Mouse (Mus musculus) forebrain, embryonic 14.5 days (tissue): ENCODE measurements around the gene Klhl28. TPM values are rescaled to one million over a fixed set of nuclear protein-coding genes. Genes with fewer than 3 reads are reported as not detected.

Experiments
- ATAC-seq: fragments of 200-750 bp; cut with Nextera tagmentation; 2 replicates; pipeline ENCODE4 v1.8.0; 2017; ENCODE audit warnings: mild to moderate bottlenecking, moderate library complexity
- DNase-seq: peaks from one replicate; pipeline ENCODE4 v3.0.0-alpha.2; 2015; ENCODE audit warnings: low spot score
- H3K27ac ChIP-seq: fragments of 300-500 bp; sonication (generic); 2 replicates; pipeline ENCODE4 v1.5.1; 2014; ENCODE audit warnings: low read depth, mild to moderate bottlenecking, control low read depth, low read length, moderate library complexity
- H3K27me3 ChIP-seq: fragments of 300-500 bp; sonication (generic); replicated peaks from 2 replicates; pipeline ENCODE4 v1.6.1; 2014; ENCODE audit warnings: low read length, control low read depth, mixed read lengths; ENCODE audit not compliant: control insufficient read depth, insufficient read depth
- H3K36me3 ChIP-seq: fragments of 300-500 bp; sonication (generic); 2 replicates; pipeline ENCODE4 v1.6.1; 2014; ENCODE audit warnings: low read length, control low read depth; ENCODE audit not compliant: control insufficient read depth, insufficient read depth
- H3K4me1 ChIP-seq: fragments of 300-500 bp; sonication (generic); 2 replicates; pipeline ENCODE4 v1.6.1; 2014; ENCODE audit warnings: antibody characterized with exemption, low read length, control low read depth; ENCODE audit not compliant: control insufficient read depth, insufficient read depth
- H3K4me2 ChIP-seq: fragments of 300-500 bp; sonication (generic); 2 replicates; pipeline ENCODE4 v1.6.1; 2014; ENCODE audit warnings: mild to moderate bottlenecking, control low read depth, low read length
- H3K4me3 ChIP-seq: fragments of 300-500 bp; sonication (generic); 2 replicates; pipeline ENCODE4 v1.5.1; 2014; ENCODE audit warnings: low read depth, low read length, control low read depth
- H3K9ac ChIP-seq: fragments of 300-500 bp; sonication (generic); 2 replicates; pipeline ENCODE4 v1.6.1; 2014; ENCODE audit warnings: mild to moderate bottlenecking, low read length, control low read depth, moderate library complexity
- H3K9me3 ChIP-seq: fragments of 300-500 bp; sonication (generic); replicated peaks from 2 replicates; pipeline ENCODE4 v1.6.1; 2016; ENCODE audit warnings: low read length, control low read depth, mixed read lengths; ENCODE audit not compliant: control insufficient read depth
- WGBS: fragments of 180-500 bp; shearing (Covaris S2); extraction: QIAGEN DNeasy Blood & Tissue Kit; methylation state at CpG from one replicate; pipeline ENCODE4 v1.1.7; 2014; 5-methylcytosine and 5-hydroxymethylcytosine counted together
- polyA plus RNA-seq: library from polyadenylated mRNA; unstranded; fragments of >200 nt; fragmentation: Nextera tagmentation; extraction: Ambion mirVana; gene quantifications from 2 replicates; pipeline ENCODE4 v1.2.1, GENCODE M21; 2014

The Klhl28 gene
- 33.5 and 37.2 TPM in 2 replicates for polyA plus RNA-seq

- H3K27me3 ChIP-seq = no peaks in the 10 kb centered on the region
- WGBS = under 1% methylated on average over 45 of the region's 45 CpGs
- peak; percentile 99 for ATAC-seq
Measured at GRCm38 (mm10) chr12:64965124-64966026, at the start of gene Klhl28, which contains the start of gene Togaram1. TSS of gene Klhl28 (minus strand) at chr12:64965534. TSS of gene Togaram1 (plus strand) at chr12:64965804.

DNA sequence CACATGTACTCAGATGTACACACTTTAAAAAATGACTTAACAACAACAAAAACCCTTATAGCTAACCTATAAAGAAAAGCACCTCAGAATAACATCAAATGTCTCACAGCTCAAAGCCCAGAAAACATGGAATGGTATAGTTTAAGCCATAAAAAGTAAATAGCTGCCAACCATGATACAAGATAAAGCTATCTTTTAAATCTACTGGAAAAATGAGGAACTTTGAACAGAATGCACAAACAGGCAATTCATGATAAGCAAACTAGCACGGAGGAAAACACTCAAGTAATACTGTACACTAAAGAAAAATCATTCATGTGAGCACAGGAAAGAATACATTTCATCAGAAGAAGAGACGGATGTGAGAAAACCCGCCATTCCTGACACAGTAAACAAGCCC is 42.4 kb upstream of the Klhl28 start:
- ATAC-seq = no peak
- Histone ChIP-seq H3K4me1 (no peaks in the 10 kb centered on the region), H3K27ac (no peak overlapping the region), H3K9me3 (no peaks in the 10 kb centered on the region), H3K36me3 (peaks cover 75% of the 10 kb centered on the region), H3K4me3 (no peak overlapping the region), H3K27me3 (no peaks in the 10 kb centered on the region), H3K4me2 (no peak overlapping the region), H3K9ac (no peak overlapping the region)
- no peak for DNase-seq
- 96% methylated on average over 3 of the region's 3 CpGs for WGBS

More at GRCm38 (mm10) chr12:64965124-64966026, at the start of gene Klhl28, which contains the start of gene Togaram1:
- Histone ChIP-seq H3K27ac (peak within 1 kb of the TSS; percentile 86), H3K9ac (peak within 1 kb of the TSS; percentile 85), H3K4me2 (peak within 1 kb of the TSS; percentile 96), H3K4me3 (peak within 1 kb of the TSS; percentile 87), H3K36me3 (no peaks in the 10 kb centered on the region), H3K9me3 (no peaks in the 10 kb centered on the region), H3K4me1 (peaks cover 23% of the 10 kb centered on the region)
- DNase-seq = peak; percentile 100

GRCm38 (mm10) chr12:64977518-64977917 is 12.2 kb upstream of the Klhl28 start:
- Histone ChIP-seq H3K4me1 (no peaks in the 10 kb centered on the region), H3K4me2 (no peak overlapping the region), H3K9me3 (no peaks in the 10 kb centered on the region), H3K27me3 (no peaks in the 10 kb centered on the region), H3K9ac (no peak overlapping the region), H3K4me3 (no peak overlapping the region), H3K27ac (no peak overlapping the region), H3K36me3 (peaks cover 36% of the 10 kb centered on the region)
- DNase-seq (no peak), ATAC-seq (no peak)
- WGBS = 97% methylated on average over 1 of the region's 1 CpGs

GRCm38 (mm10) chr12:64976191-64976590 is 10.9 kb upstream of the Klhl28 start:
- Histone ChIP-seq H3K27me3 (no peaks in the 10 kb centered on the region), H3K9me3 (no peaks in the 10 kb centered on the region), H3K36me3 (peaks cover 33% of the 10 kb centered on the region), H3K4me3 (no peak overlapping the region), H3K27ac (no peak overlapping the region), H3K9ac (no peak overlapping the region), H3K4me2 (no peak overlapping the region), H3K4me1 (peaks cover 3% of the 10 kb centered on the region; the same call in 1 of the 2 replicates)
- no peak for DNase-seq
- ATAC-seq = no peak
- WGBS = 66% methylated on average over 1 of the region's 1 CpGs

- no peak overlapping the region for H3K27ac ChIP-seq
- H3K36me3 ChIP-seq = peaks cover 31% of the 10 kb centered on the region
- no peak for DNase-seq
- no peak for ATAC-seq
- H3K4me2 ChIP-seq = no peak overlapping the region
- H3K4me1 ChIP-seq = peaks cover 9% of the 10 kb centered on the region; the same call in 1 of the 2 replicates
- H3K9me3 ChIP-seq = no peaks in the 10 kb centered on the region
- no peak overlapping the region for H3K9ac ChIP-seq
- H3K27me3 ChIP-seq = no peaks in the 10 kb centered on the region
- H3K4me3 ChIP-seq = no peak overlapping the region
- WGBS = 76% methylated on average over 6 of the region's 6 CpGs
Measured at GRCm38 (mm10) chr12:64975558-64975957, 10.2 kb upstream of the Klhl28 start.

- ATAC-seq (no peak), DNase-seq (no peak)
- H3K27ac ChIP-seq = no peak overlapping the region
- peaks cover 2% of the 10 kb centered on the region; the same call in 1 of the 2 replicates for H3K36me3 ChIP-seq
- no peak overlapping the region for H3K4me3 ChIP-seq
- H3K9me3 ChIP-seq = no peaks in the 10 kb centered on the region
- 78% methylated on average over 6 of the region's 6 CpGs for WGBS
- H3K4me2 ChIP-seq = no peak overlapping the region
- no peak overlapping the region for H3K9ac ChIP-seq
- H3K4me1 ChIP-seq = peaks cover 24% of the 10 kb centered on the region
- H3K27me3 ChIP-seq = no peaks in the 10 kb centered on the region
Measured at GRCm38 (mm10) chr12:64972063-64972462, 6.7 kb upstream of the Klhl28 start.

- H3K27ac ChIP-seq = no peak overlapping the region
- no peak overlapping the region for H3K4me3 ChIP-seq
- H3K27me3 ChIP-seq = no peaks in the 10 kb centered on the region
- H3K9ac ChIP-seq = no peak overlapping the region
- H3K4me1 ChIP-seq = peaks cover 27% of the 10 kb centered on the region
- no peaks in the 10 kb centered on the region for H3K36me3 ChIP-seq
- H3K4me2 ChIP-seq = peak overlapping the region; percentile 6; the same call in 1 of the 2 replicates
- ATAC-seq (no peak), DNase-seq (no peak)
- no peaks in the 10 kb centered on the region for H3K9me3 ChIP-seq
Measured at GRCm38 (mm10) chr12:64971399-64971798, 6.1 kb upstream of the Klhl28 start.

GRCm38 (mm10) chr12:64968067-64968466 is 2.7 kb upstream of the Klhl28 start:
- H3K27ac ChIP-seq = no peak overlapping the region
- no peaks in the 10 kb centered on the region for H3K27me3 ChIP-seq
- ATAC-seq (no peak), DNase-seq (peak; percentile 7)
- peak overlapping the region; percentile 96 for H3K4me2 ChIP-seq
- H3K36me3 ChIP-seq = no peaks in the 10 kb centered on the region
- peaks cover 33% of the 10 kb centered on the region for H3K4me1 ChIP-seq
- peak overlapping the region; percentile 85 for H3K9ac ChIP-seq
- 3% methylated on average over 2 of the region's 2 CpGs for WGBS
- peak overlapping the region; percentile 87 for H3K4me3 ChIP-seq
- H3K9me3 ChIP-seq = no peaks in the 10 kb centered on the region

- peak overlapping the region; percentile 85 for H3K9ac ChIP-seq
- peak overlapping the region; percentile 96 for H3K4me2 ChIP-seq
- WGBS = under 1% methylated on average over 9 of the region's 9 CpGs
- no peak for ATAC-seq
- no peak for DNase-seq
- H3K27me3 ChIP-seq = no peaks in the 10 kb centered on the region
- no peaks in the 10 kb centered on the region for H3K9me3 ChIP-seq
- no peak overlapping the region for H3K27ac ChIP-seq
- peaks cover 33% of the 10 kb centered on the region for H3K4me1 ChIP-seq
- peak overlapping the region; percentile 87 for H3K4me3 ChIP-seq
- no peaks in the 10 kb centered on the region for H3K36me3 ChIP-seq
Measured at GRCm38 (mm10) chr12:64967470-64967869, 2.1 kb upstream of the Klhl28 start.
